Mouse (Mus musculus) ES-Bruce4 (cell line): ENCODE measurements around the gene Wwp2.

ENCODE experiments used
- CTCF ChIP-seq: IDR thresholded peaks from one replicate; pipeline ENCODE4 v1.8.1; 2011; ENCODE audit warnings: low read depth, low read length
- POLR2A ChIP-seq: IDR thresholded peaks from one replicate; pipeline ENCODE4 v1.8.1; 2011; ENCODE audit warnings: low read length; ENCODE audit not compliant: insufficient read depth

- TF ChIP-seq POLR2A (no peak), CTCF (no peak)
Observed at GRCm38 (mm10) chr8:107505271-107505670, 69.1 kb downstream of the Wwp2 start.
